Mouse (Mus musculus) hematopoietic stem cell, adult 5-6 weeks (primary cell): ENCODE results near the gene Cd163. TPM values are rescaled to one million over a fixed set of nuclear protein-coding genes. Genes with fewer than 3 reads are reported as not detected.
"Not testable (repeated sequence)": the region's sequence is repeated elsewhere in the genome, so short reads cannot be mapped to it uniquely, and the experiment has no call there.

Source experiments
- ATAC-seq, 2 experiments: fragments of 125-278 bp in 1 of 2; replicated peaks in 1 of 2; 2 replicates each; pipeline ENCODE4 v1.8.0; 2016 to 2017; ENCODE audit warnings: inconsistent platforms in 2 of 2, mild to moderate bottlenecking in 2 of 2, moderate number of reproducible peaks in 2 of 2, low read depth in 1 of 2, moderate TSS enrichment in 1 of 2; ENCODE audit not compliant: low FRiP score in 2 of 2, poor library complexity in 2 of 2, severe bottlenecking in 2 of 2, insufficient read depth in 1 of 2, low TSS enrichment in 1 of 2
- total RNA-seq: library from RNA; stranded (forward); fragments of 172-1452, 232-1000 nt; gene quantifications from 2 replicates; pipeline ENCODE4 v1.2.3, GENCODE M21; 2017

Cd163 gene
- total RNA-seq: 4.2 and 4.7 TPM in 2 replicates

DNA sequence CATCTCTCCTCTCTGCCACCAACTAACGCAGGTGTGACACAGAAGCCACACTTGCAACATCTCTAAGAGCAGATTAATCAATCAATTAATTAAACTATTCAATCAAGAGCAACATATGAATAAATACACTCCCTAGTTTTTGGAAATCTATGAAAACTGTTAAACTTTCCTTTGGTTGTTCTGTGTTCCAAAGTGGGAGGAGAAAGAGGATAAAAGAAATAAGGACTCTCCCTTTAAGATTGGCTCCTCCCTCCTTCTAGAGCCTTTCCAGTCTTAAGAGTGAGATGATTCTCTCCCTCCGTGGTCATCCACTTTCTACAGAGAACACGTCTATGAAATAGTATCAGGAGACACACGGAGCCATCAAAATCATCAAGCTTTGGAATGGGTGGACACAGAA lies at the start of gene Cd163:
Cd163 (plus strand) TSS at position 301 of the 400 bp plus-strand sequence.
- ATAC-seq: no peak

- no peak for ATAC-seq
These were observed 48.6 kb upstream of the Cd163 start for GRCm38 (mm10) chr6:124255721-124256470.

GRCm38 (mm10) chr6:124260198-124260931 lies 44.1 kb upstream of the Cd163 start:
- peak; percentile 75 to 82; a peak in 3 of 4 replicates for ATAC-seq

- ATAC-seq: peak; percentile 89 to 98
These were observed 41.8 kb upstream of the Cd163 start for GRCm38 (mm10) chr6:124262696-124263095.

- ATAC-seq: peak; percentile 97 to 99
These were observed 31.1 kb upstream of the Cd163 start for GRCm38 (mm10) chr6:124273231-124273880.

GRCm38 (mm10) chr6:124277641-124278040 lies 26.8 kb upstream of the Cd163 start:
- no peak for ATAC-seq

- ATAC-seq: no peak
These were observed 26.2 kb upstream of the Cd163 start for GRCm38 (mm10) chr6:124278291-124278690.

- peak in 1 of 2 experiments; percentile 48; a peak in 1 of 4 replicates for ATAC-seq
These were observed 21.7 kb upstream of the Cd163 start for GRCm38 (mm10) chr6:124282731-124283130.

DNA sequence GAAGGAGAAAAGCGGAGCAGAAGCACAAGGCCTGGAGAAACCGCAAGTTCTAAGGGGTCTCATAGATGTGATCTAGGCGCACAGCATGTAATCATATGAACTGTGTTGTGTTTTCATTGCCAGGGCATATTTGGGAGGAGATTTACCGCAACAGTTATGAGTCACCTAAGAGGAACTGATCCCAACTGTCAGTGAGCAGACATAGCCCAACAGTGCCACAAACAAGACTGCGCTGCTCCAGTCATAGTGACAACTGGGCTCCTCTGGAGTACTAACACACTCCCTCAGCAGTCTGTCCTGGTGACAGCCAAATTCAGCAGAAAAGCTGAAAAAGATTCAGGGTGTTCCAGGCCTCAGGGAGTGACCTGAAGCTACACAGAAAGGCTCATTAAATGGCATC lies 7.1 kb upstream of the Cd163 start:
- ATAC-seq: not testable (repeated sequence)

DNA sequence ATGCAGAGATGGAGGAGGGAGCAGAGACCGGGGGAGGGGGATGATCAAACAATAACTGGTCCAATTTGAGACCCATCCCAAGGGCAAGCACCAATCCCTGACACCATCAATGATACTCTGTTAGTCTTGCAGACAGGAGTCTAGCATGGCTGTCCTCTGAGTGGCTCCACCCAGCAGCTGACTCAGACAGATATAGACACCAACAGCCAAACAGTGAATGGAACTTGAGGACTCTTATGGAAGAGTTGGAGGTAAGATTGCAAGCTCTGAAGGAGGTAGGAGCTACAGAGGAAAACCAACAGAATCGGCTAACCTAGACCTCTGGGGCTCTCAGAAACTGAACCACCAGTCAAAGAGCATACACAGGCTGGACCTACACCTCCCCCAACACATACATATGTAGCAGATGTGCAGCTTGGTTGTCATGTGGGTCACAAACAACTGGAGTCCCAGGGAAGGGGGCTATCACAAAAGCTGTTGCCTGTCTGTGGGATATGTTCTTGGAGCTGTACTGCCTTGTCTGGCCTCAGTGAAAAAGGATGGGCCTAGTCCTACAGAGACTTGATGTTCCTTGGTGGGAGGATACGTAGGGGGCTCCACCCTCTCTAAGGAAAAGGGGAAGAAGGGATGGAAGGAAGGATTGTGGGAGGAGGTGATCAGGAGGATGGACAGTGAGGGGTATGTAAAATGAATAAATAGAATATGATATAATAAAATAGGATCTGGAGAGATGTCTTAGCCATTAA lies 2.8 kb upstream of the Cd163 start:
- no peak for ATAC-seq

- no peak for ATAC-seq
These were observed 4.5 kb downstream of the Cd163 start for GRCm38 (mm10) chr6:124308935-124309334.

DNA sequence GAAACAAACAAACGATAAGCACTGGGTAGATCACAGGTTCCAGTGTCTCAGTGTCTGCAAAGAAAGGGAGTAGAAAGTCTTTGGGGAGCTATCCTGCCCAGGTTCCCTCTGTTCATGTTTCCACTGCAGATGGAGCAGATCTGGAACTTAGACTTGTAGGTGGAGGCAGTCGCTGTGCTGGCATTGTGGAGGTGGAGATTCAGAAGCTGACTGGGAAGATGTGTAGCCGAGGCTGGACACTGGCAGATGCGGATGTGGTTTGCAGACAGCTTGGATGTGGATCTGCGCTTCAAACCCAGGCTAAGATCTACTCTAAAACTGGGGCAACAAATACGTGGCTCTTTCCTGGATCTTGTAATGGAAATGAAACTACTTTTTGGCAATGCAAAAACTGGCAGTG lies 7.8 kb downstream of the Cd163 start:
- no peak for ATAC-seq

GRCm38 (mm10) chr6:124320371-124320770 lies 15.9 kb downstream of the Cd163 start:
- peak; percentile 19 to 25; a peak in 2 of 4 replicates for ATAC-seq

DNA sequence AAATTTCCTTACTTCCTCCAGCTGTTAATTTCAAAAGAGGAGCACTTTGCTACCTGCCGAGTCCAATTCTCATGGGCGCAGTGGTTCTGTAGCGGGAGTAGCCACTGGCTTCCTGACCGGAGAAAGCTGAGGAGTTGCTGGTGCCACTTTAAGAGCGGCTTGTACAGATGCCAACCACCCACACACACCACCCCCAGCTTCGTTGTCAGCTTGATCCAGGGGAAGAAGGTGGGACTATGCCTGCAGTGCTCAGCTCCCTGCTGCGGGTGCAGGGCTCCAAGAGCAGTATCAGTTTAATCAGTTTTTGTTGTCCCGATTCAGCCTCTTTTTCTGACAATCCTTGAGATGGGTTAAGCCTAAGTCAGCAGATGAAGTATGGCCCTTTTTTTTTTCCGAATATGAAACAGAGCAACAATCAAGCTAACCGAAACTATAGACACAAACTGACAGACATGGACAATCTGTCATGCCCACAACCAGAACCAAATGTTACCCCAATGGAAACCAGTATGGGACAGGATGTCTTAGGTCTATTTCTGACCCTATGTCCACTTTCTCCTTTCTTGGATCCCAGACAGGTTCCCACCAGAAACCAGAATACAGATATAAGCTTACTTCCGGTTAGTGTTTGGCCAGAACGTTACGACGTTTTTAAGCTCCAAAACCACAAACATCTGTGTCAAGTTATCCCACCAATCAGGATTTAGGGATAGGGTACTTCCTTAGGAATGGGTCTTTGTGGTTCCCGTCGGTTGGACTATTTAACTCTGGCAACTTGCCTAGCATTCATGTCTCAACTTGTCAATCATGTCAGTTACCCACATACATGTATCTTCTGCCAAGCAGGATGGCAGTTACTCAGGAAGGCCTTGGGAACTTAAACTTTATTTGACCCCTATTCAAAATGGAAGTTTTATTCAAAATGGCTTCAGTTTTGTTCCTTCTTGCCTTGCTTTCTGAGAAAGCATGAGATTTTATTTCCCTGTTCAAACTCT lies 17.3 kb downstream of the Cd163 start:
- peak; percentile 96 for ATAC-seq

- ATAC-seq: no peak
These were observed 24.0 kb downstream of the Cd163 start for GRCm38 (mm10) chr6:124328394-124328991.

GRCm38 (mm10) chr6:124329622-124330021 lies 25.2 kb downstream of the Cd163 start:
- ATAC-seq: no peak
